ENCODE assay signal across 26 mouse cellular contexts in genomic region chr16:21834866-21835583, GRCm38 (mm10). TPM values are rescaled to one million over a fixed set of nuclear protein-coding genes. Genes with fewer than 3 reads are reported as not detected.
DNase-seq lines count a peak whose midpoint lies in the region; ATAC-seq and TF ChIP-seq lines count a peak whose summit lies in the region.
"Had no signal": no experiment of that assay in that cellular context is flagged by ENCODE, and none has a peak within 500 bp of the region (broad histone marks: within the 10 kb centered on the region; RNA-seq: fewer than 3 reads in every experiment).

No protein-coding gene starts in this region.

- H3K4me3 ChIP-seq in megakaryocyte, embryonic 14.5 days (replicated peaks): peak overlapping the region; percentile 15
- H3K4me3 ChIP-seq in MEL (ENCODE audit: control insufficient read depth in 1 of 2, insufficient read depth in 1 of 2, low read depth in 2 of 2, low read length in 2 of 2): no peak overlapping the region
- H3K4me3 ChIP-seq: embryonic facial prominence, embryonic 13.5 days; forebrain, embryonic 10.5 days; forebrain, embryonic 15.5 days; hindbrain, embryonic 13.5 days; liver, embryonic 13.5 days; midbrain, embryonic 12.5 days had no signal

- TF ChIP-seq CTCF in MEL (IDR thresholded peaks at IDR 0.05 in 2 of 3, conservative IDR thresholded peaks at IDR 0.05 in 1 of 3; ENCODE audit: control insufficient read depth in 1 of 3, insufficient read depth in 1 of 3, low read depth in 2 of 3, low read length in 3 of 3, poor library complexity in 1 of 3, severe bottlenecking in 1 of 3): no peak

- H3K27ac ChIP-seq in MEL (ENCODE audit: control insufficient read depth, low read depth, low read length): no peak overlapping the region
- H3K27ac ChIP-seq: embryonic facial prominence, embryonic 13.5 days; forebrain, embryonic 10.5 days; forebrain, embryonic 15.5 days; hindbrain, embryonic 13.5 days; liver, embryonic 13.5 days; macrophage; midbrain, embryonic 12.5 days had no signal

- TF ChIP-seq POLR2A in MEL (IDR thresholded peaks at IDR 0.05; ENCODE audit: control insufficient read depth in 1 of 2, insufficient read depth in 1 of 2, low read depth in 1 of 2, low read length in 2 of 2, poor library complexity in 1 of 2): no peak

- no peaks in the 10 kb centered on the region for H3K36me3 ChIP-seq in megakaryocyte, embryonic 14.5 days (replicated peaks; ENCODE audit: low read length)
- no peaks in the 10 kb centered on the region for H3K36me3 ChIP-seq in MEL (ENCODE audit: control insufficient read depth in 1 of 2, insufficient read depth in 2 of 2, low read length in 2 of 2)
- H3K36me3 ChIP-seq: embryonic facial prominence, embryonic 13.5 days; forebrain, embryonic 10.5 days; forebrain, embryonic 15.5 days; G1E; hindbrain, embryonic 13.5 days; liver, embryonic 13.5 days; midbrain, embryonic 12.5 days had no signal

- no peak for ATAC-seq in megakaryocyte, adult 5-6 weeks (ENCODE audit: poor library complexity, severe bottlenecking)
- peak; percentile 12 for ATAC-seq in inflammation-experienced regulatory T-cells, adult 6 months
- ATAC-seq: forebrain, embryonic 15.5 days; lung, postnatal 0 days; Patski had no signal

- DNase-seq in MEL (ENCODE audit: low read depth, low spot score): peak; percentile 48
- DNase-seq in thymus, postnatal 25 days: peak; percentile 43
- no peak for DNase-seq in neural tube, embryonic 10.5 days (ENCODE audit: extremely low spot score, low spot score)
- no peak for DNase-seq in natural killer cell, adult 2 months (ENCODE audit: low spot score in 2 of 2)
- DNase-seq in ovary, postnatal 10 days (ENCODE audit: low spot score): no peak
- DNase-seq: adrenal gland, postnatal 14 days; cerebellum, adult 11 months; cerebellum, adult 9-10 months; cerebellum, postnatal 36 days; kidney, postnatal 36 days; left cerebral cortex, postnatal 4 days; liver, embryonic 13.5 days; lung, adult 18-20 months; right cerebral cortex, adult 18-20 months had no signal

- H3K9ac ChIP-seq in MEL (ENCODE audit: control insufficient read depth, low read depth, low read length, poor library complexity, severe bottlenecking): no peak overlapping the region
- H3K9ac ChIP-seq: embryonic facial prominence, embryonic 13.5 days; forebrain, embryonic 15.5 days; hindbrain, embryonic 13.5 days; liver, embryonic 13.5 days; midbrain, embryonic 12.5 days had no signal

- TF ChIP-seq EP300 in MEL (IDR thresholded peaks at IDR 0.05; ENCODE audit: low read depth in 1 of 2, low read length in 2 of 2): 0 out of 4 replicates have a peak, but pooled peaks of 1 of the 2 experiments have one; percentile 5

- TF ChIP-seq RAD21 in MEL (IDR thresholded peaks at IDR 0.05; ENCODE audit: low read depth, low read length): no peak

- peaks cover 4% of the 10 kb centered on the region for H3K27me3 ChIP-seq in megakaryocyte, embryonic 14.5 days (replicated peaks)
- no peaks in the 10 kb centered on the region for H3K27me3 ChIP-seq in MEL (ENCODE audit: control insufficient read depth in 1 of 2, insufficient read depth in 2 of 2, low read length in 2 of 2)
- H3K27me3 ChIP-seq: embryonic facial prominence, embryonic 13.5 days; forebrain, embryonic 15.5 days; hindbrain, embryonic 13.5 days; liver, embryonic 13.5 days; midbrain, embryonic 12.5 days; Patski had no signal

- H3K9me3 ChIP-seq in megakaryocyte, embryonic 14.5 days: no peaks in the 10 kb centered on the region
- H3K9me3 ChIP-seq in MEL (replicated peaks; ENCODE audit: insufficient read depth, low read length): no peaks in the 10 kb centered on the region
- H3K9me3 ChIP-seq: embryonic facial prominence, embryonic 13.5 days; forebrain, embryonic 10.5 days; forebrain, embryonic 15.5 days; G1E; hindbrain, embryonic 13.5 days; liver, embryonic 13.5 days; midbrain, embryonic 12.5 days had no signal

- H3K79me2 ChIP-seq in MEL (ENCODE audit: control insufficient read depth, insufficient read depth, low read length, poor library complexity): no peaks in the 10 kb centered on the region

- H3K4me1 ChIP-seq in megakaryocyte, embryonic 14.5 days: peaks cover 23% of the 10 kb centered on the region
- no peaks in the 10 kb centered on the region for H3K4me1 ChIP-seq in MEL (ENCODE audit: control insufficient read depth in 1 of 2, insufficient read depth in 2 of 2, low read length in 2 of 2)
- H3K4me1 ChIP-seq: forebrain, embryonic 15.5 days; midbrain, embryonic 12.5 days had no signal

TF ChIP-seq in MEL, 35 proteins besides CTCF, POLR2A, EP300 and RAD21:
- TF ChIP-seq NELFE (IDR thresholded peaks at IDR 0.05; ENCODE audit: low read depth, low read length) (no peak), MAZ (IDR thresholded peaks at IDR 0.05; ENCODE audit: low read depth, low read length) (no peak), NRF1 (IDR thresholded peaks at IDR 0.05; ENCODE audit: insufficient read depth, low read depth, low read length, poor library complexity, severe bottlenecking) (no peak), ZMIZ1 (IDR thresholded peaks at IDR 0.05; ENCODE audit: low read depth, low read length) (no peak), USF2 (IDR thresholded peaks at IDR 0.05; ENCODE audit: borderline replicate concordance in 1 of 2, insufficient read depth in 1 of 2, low read depth in 1 of 2, low read length in 2 of 2) (no peak), ZKSCAN1 (IDR thresholded peaks at IDR 0.05; ENCODE audit: low read depth, low read length) (no peak), GABPA (IDR thresholded peaks at IDR 0.05; ENCODE audit: low read depth, low read length) (no peak), POLR2AphosphoS2 (IDR thresholded peaks at IDR 0.05; ENCODE audit: low read length) (no peak), MAX (IDR thresholded peaks at IDR 0.05; ENCODE audit: low read length) (peak; percentile 58; the same call in 1 of the 2 replicates), KAT2A (conservative IDR thresholded peaks at IDR 0.05; ENCODE audit: low read depth, low read length) (no peak), MYC (IDR thresholded peaks at IDR 0.05; ENCODE audit: low read depth, low read length) (peak; percentile 60; the same call in 1 of the 2 replicates), SMC3 (IDR thresholded peaks at IDR 0.05; ENCODE audit: low read depth, low read length) (no peak), TBP (IDR thresholded peaks at IDR 0.05; ENCODE audit: low read depth, low read length) (no peak), CHD2 (IDR thresholded peaks at IDR 0.05; ENCODE audit: low read length) (no peak), MAFK (IDR thresholded peaks at IDR 0.05; ENCODE audit: borderline replicate concordance, low read depth, low read length) (no peak)

RNA-seq across cellular contexts. Expression of gene Map3k13, which starts 40.9 kb away (rescaled TPM):
- 0.03 TPM in 1 of 2 replicates, not detected in the other for polyA plus RNA-seq in megakaryocyte, embryonic 14.5 days (2012; ENCODE audit: insufficient read depth, low replicate concordance)
- 0.04 TPM in 1 of 2 replicates, not detected in the other for total RNA-seq in megakaryocyte, adult 5-6 weeks (2015)
- 0.08 TPM in 1 of 2 replicates, not detected in the other for total RNA-seq in megakaryocyte, adult 5-6 weeks (2017)
- 0.20 and 0.23 TPM in 2 replicates for total RNA-seq in MEL (2012; rRNA removed)
- polyA plus RNA-seq in MEL (2012; ENCODE audit: insufficient read depth in 1 of 2, insufficient read length in 2 of 2, low read depth in 1 of 2, low replicate concordance in 2 of 2, missing spikeins in 1 of 2): under 1 TPM in 1 of 2 experiments, not detected in 1; 0.82 TPM
- polyA plus RNA-seq in inflammation-experienced regulatory T-cells, adult 6 months (2017; shearing (Covaris generic)): under 1 TPM; 0.26 to 0.42 (median 0.38) TPM

RNA-seq across cellular contexts. Expression of gene Ehhadh, which starts 47.4 kb away (rescaled TPM):
- 0.30 TPM in 1 of 2 replicates, not detected in the other for polyA plus RNA-seq in megakaryocyte, embryonic 14.5 days (2012; ENCODE audit: insufficient read depth, low replicate concordance)
- total RNA-seq in megakaryocyte, adult 5-6 weeks (2015): 1.3 TPM in 2 replicates
- 0.81 and 1.6 TPM in 2 replicates for total RNA-seq in megakaryocyte, adult 5-6 weeks (2017)
- 4.3 and 5.3 TPM in 2 replicates for total RNA-seq in MEL (2012; rRNA removed)
- 1 to 10 TPM in 1 of 2 experiments, not detected in 1; 6.6 TPM for polyA plus RNA-seq in MEL (2012; ENCODE audit: insufficient read depth in 1 of 2, insufficient read length in 2 of 2, low read depth in 1 of 2, low replicate concordance in 2 of 2, missing spikeins in 1 of 2)
- polyA plus RNA-seq in inflammation-experienced regulatory T-cells, adult 6 months (2017; shearing (Covaris generic)): 1 to 10 TPM; 3.2 to 7.9 (median 6.3) TPM

Comparison
In these comparisons a context has a peak if more than half of its experiments do, and no peak if none do; other contexts are left out.
1. DNase-seq: peak in MEL (single experiment) and thymus, postnatal 25 days (single experiment); none in neural tube, embryonic 10.5 days (single experiment), natural killer cell, adult 2 months (0 of 2) and ovary, postnatal 10 days (single experiment).